Mouse (Mus musculus): Measurements from ENCODE around the gene Tmed4. TPM values are rescaled to one million over a fixed set of nuclear protein-coding genes. Genes with fewer than 3 reads are reported as not detected.
A peak's percentile ranks its signal among the peaks of the same experiment; 100 is the strongest.
"Not testable (repeated sequence)": the region's sequence is repeated elsewhere in the genome, so short reads cannot be mapped to it uniquely, and the experiment has no call there.

Gene Tmed4
- polyA plus RNA-seq, 1 experiment from 2014 or later: 135 TPM

GRCm38 (mm10) chr11:6266621-6267020 is 8.0 kb downstream of the Tmed4 start:
- Histone ChIP-seq H3K27ac (ENCODE audit: low read depth, low read length) (no peak overlapping the region), H3K27me3 (ENCODE audit: control insufficient read depth, insufficient read depth, low read length) (no peaks in the 10 kb centered on the region), H3K36me3 (ENCODE audit: control insufficient read depth, insufficient read depth, low read length) (peaks cover 20% of the 10 kb centered on the region), H3K9me3 (ENCODE audit: control insufficient read depth, low read length) (no peaks in the 10 kb centered on the region), H3K4me3 (ENCODE audit: low read depth, low read length) (peak overlapping the region; percentile 96), H3K4me1 (replicated peaks; ENCODE audit: control insufficient read depth, insufficient read depth, low read length) (peaks cover 8% of the 10 kb centered on the region; the same call in 1 of the 2 replicates), H3K9ac (ENCODE audit: low read length) (peak overlapping the region; percentile 87), H3K4me2 (ENCODE audit: low read depth, low read length, severe bottlenecking) (peak overlapping the region; percentile 94)
- WGBS: 70% methylated on average over 9 of the region's 9 CpGs
- DNase-seq (ENCODE audit: low spot score) (no peak), ATAC-seq (replicated peaks; ENCODE audit: low FRiP score) (no peak)

GRCm38 (mm10) chr11:6261434-6262082 is 13.1 kb downstream of the Tmed4 start:
- H3K27ac ChIP-seq (ENCODE audit: low read depth, low read length): no peak overlapping the region
- no peak overlapping the region for H3K4me2 ChIP-seq (ENCODE audit: low read depth, low read length, severe bottlenecking)
- H3K9me3 ChIP-seq (ENCODE audit: control insufficient read depth, low read length): no peaks in the 10 kb centered on the region
- H3K4me3 ChIP-seq (ENCODE audit: low read depth, low read length): no peak overlapping the region
- peaks cover 33% of the 10 kb centered on the region for H3K36me3 ChIP-seq (ENCODE audit: control insufficient read depth, insufficient read depth, low read length)
- ATAC-seq (replicated peaks; ENCODE audit: low FRiP score): peak; percentile 62; the same call in 1 of the 2 replicates
- WGBS: 80% methylated on average over 10 of the region's 10 CpGs
- no peak overlapping the region for H3K9ac ChIP-seq (ENCODE audit: low read length)
- peaks cover 3% of the 10 kb centered on the region; the same call in 1 of the 2 replicates for H3K4me1 ChIP-seq (replicated peaks; ENCODE audit: control insufficient read depth, insufficient read depth, low read length)
- DNase-seq (ENCODE audit: low spot score): peak; percentile 90
- H3K27me3 ChIP-seq (ENCODE audit: control insufficient read depth, insufficient read depth, low read length): no peaks in the 10 kb centered on the region

- no peaks in the 10 kb centered on the region for H3K9me3 ChIP-seq (ENCODE audit: control insufficient read depth, low read length)
- H3K27ac ChIP-seq (ENCODE audit: low read depth, low read length): no peak overlapping the region
- H3K36me3 ChIP-seq (ENCODE audit: control insufficient read depth, insufficient read depth, low read length): peaks cover 30% of the 10 kb centered on the region
- DNase-seq (ENCODE audit: low spot score) (no peak), ATAC-seq (replicated peaks; ENCODE audit: low FRiP score) (no peak)
- no peak overlapping the region for H3K4me3 ChIP-seq (ENCODE audit: low read depth, low read length)
- 99% methylated on average over 7 of the region's 7 CpGs for WGBS
- no peak overlapping the region for H3K9ac ChIP-seq (ENCODE audit: low read length)
- H3K4me2 ChIP-seq (ENCODE audit: low read depth, low read length, severe bottlenecking): no peak overlapping the region
- H3K27me3 ChIP-seq (ENCODE audit: control insufficient read depth, insufficient read depth, low read length): no peaks in the 10 kb centered on the region
- no peaks in the 10 kb centered on the region for H3K4me1 ChIP-seq (replicated peaks; ENCODE audit: control insufficient read depth, insufficient read depth, low read length)
Measured at GRCm38 (mm10) chr11:6259413-6259812, 15.3 kb downstream of the Tmed4 start.

- no peaks in the 10 kb centered on the region for H3K4me1 ChIP-seq (replicated peaks; ENCODE audit: control insufficient read depth, insufficient read depth, low read length)
- ATAC-seq (replicated peaks; ENCODE audit: low FRiP score) (peak; percentile 61), DNase-seq (ENCODE audit: low spot score) (peak; percentile 52)
- 66% methylated on average over 6 of the region's 6 CpGs for WGBS
- H3K27me3 ChIP-seq (ENCODE audit: control insufficient read depth, insufficient read depth, low read length): no peaks in the 10 kb centered on the region
- peaks cover 16% of the 10 kb centered on the region for H3K36me3 ChIP-seq (ENCODE audit: control insufficient read depth, insufficient read depth, low read length)
- H3K4me2 ChIP-seq (ENCODE audit: low read depth, low read length, severe bottlenecking): no peak overlapping the region
- H3K4me3 ChIP-seq (ENCODE audit: low read depth, low read length): no peak overlapping the region
- H3K9ac ChIP-seq (ENCODE audit: low read length): no peak overlapping the region
- no peak overlapping the region for H3K27ac ChIP-seq (ENCODE audit: low read depth, low read length)
- H3K9me3 ChIP-seq (ENCODE audit: control insufficient read depth, low read length): no peaks in the 10 kb centered on the region
Measured at GRCm38 (mm10) chr11:6256490-6257072, 18.1 kb downstream of the Tmed4 start.

- H3K9me3 ChIP-seq (ENCODE audit: control insufficient read depth, low read length); H3K4me1 ChIP-seq (replicated peaks; ENCODE audit: control insufficient read depth, insufficient read depth, low read length); H3K9ac ChIP-seq (ENCODE audit: low read length); H3K36me3 ChIP-seq (ENCODE audit: control insufficient read depth, insufficient read depth, low read length); H3K27ac ChIP-seq (ENCODE audit: low read depth, low read length); H3K27me3 ChIP-seq (ENCODE audit: control insufficient read depth, insufficient read depth, low read length); ATAC-seq (replicated peaks; ENCODE audit: low FRiP score); DNase-seq (ENCODE audit: low spot score); H3K4me2 ChIP-seq (ENCODE audit: low read depth, low read length, severe bottlenecking); H3K4me3 ChIP-seq (ENCODE audit: low read depth, low read length): not testable (repeated sequence)
- 84% methylated on average over 2 of the region's 2 CpGs for WGBS
Measured at GRCm38 (mm10) chr11:6254602-6255001, 20.1 kb downstream of the Tmed4 start.

- no peak overlapping the region for H3K27ac ChIP-seq (ENCODE audit: low read depth, low read length)
- no peak overlapping the region for H3K4me2 ChIP-seq (ENCODE audit: low read depth, low read length, severe bottlenecking)
- H3K9me3 ChIP-seq (ENCODE audit: control insufficient read depth, low read length): no peaks in the 10 kb centered on the region
- peaks cover under 1% of the 10 kb centered on the region; the same call in 1 of the 2 replicates for H3K36me3 ChIP-seq (ENCODE audit: control insufficient read depth, insufficient read depth, low read length)
- H3K4me1 ChIP-seq (replicated peaks; ENCODE audit: control insufficient read depth, insufficient read depth, low read length): no peaks in the 10 kb centered on the region
- H3K27me3 ChIP-seq (ENCODE audit: control insufficient read depth, insufficient read depth, low read length): no peaks in the 10 kb centered on the region
- no peak overlapping the region for H3K4me3 ChIP-seq (ENCODE audit: low read depth, low read length)
- no peak for ATAC-seq (replicated peaks; ENCODE audit: low FRiP score)
- no peak for DNase-seq (ENCODE audit: low spot score)
- no peak overlapping the region for H3K9ac ChIP-seq (ENCODE audit: low read length)
- 91% methylated on average over 4 of the region's 4 CpGs for WGBS
Measured at GRCm38 (mm10) chr11:6252824-6253223, 21.8 kb downstream of the Tmed4 start.

GRCm38 (mm10) chr11:6252248-6252647 is 22.4 kb downstream of the Tmed4 start:
- WGBS: 86% methylated on average over 5 of the region's 5 CpGs

GRCm38 (mm10) chr11:6244707-6245106 is 30.0 kb downstream of the Tmed4 start:
- WGBS: 55% methylated on average over 19 of the region's 19 CpGs
- H3K27ac ChIP-seq (ENCODE audit: low read depth, low read length): no peak overlapping the region
- no peak overlapping the region for H3K4me2 ChIP-seq (ENCODE audit: low read depth, low read length, severe bottlenecking)
- H3K4me3 ChIP-seq (ENCODE audit: low read depth, low read length): no peak overlapping the region
- ATAC-seq (replicated peaks; ENCODE audit: low FRiP score) (no peak), DNase-seq (ENCODE audit: low spot score) (no peak)
- H3K9ac ChIP-seq (ENCODE audit: low read length): no peak overlapping the region
- no peaks in the 10 kb centered on the region for H3K27me3 ChIP-seq (ENCODE audit: control insufficient read depth, insufficient read depth, low read length)
- H3K4me1 ChIP-seq (replicated peaks; ENCODE audit: control insufficient read depth, insufficient read depth, low read length): no peaks in the 10 kb centered on the region
- H3K9me3 ChIP-seq (ENCODE audit: control insufficient read depth, low read length): no peaks in the 10 kb centered on the region
- H3K36me3 ChIP-seq (ENCODE audit: control insufficient read depth, insufficient read depth, low read length): no peaks in the 10 kb centered on the region

More at GRCm38 (mm10) chr11:6252248-6252647, 22.4 kb downstream of the Tmed4 start:
- DNase-seq (ENCODE audit: low spot score) (no peak), ATAC-seq (replicated peaks; ENCODE audit: low FRiP score) (no peak)
- no peak overlapping the region for H3K4me3 ChIP-seq (ENCODE audit: low read depth, low read length)
- no peak overlapping the region for H3K27ac ChIP-seq (ENCODE audit: low read depth, low read length)
- H3K4me1 ChIP-seq (replicated peaks; ENCODE audit: control insufficient read depth, insufficient read depth, low read length): no peaks in the 10 kb centered on the region
- no peaks in the 10 kb centered on the region for H3K36me3 ChIP-seq (ENCODE audit: control insufficient read depth, insufficient read depth, low read length)
- no peaks in the 10 kb centered on the region for H3K27me3 ChIP-seq (ENCODE audit: control insufficient read depth, insufficient read depth, low read length)
- no peak overlapping the region for H3K4me2 ChIP-seq (ENCODE audit: low read depth, low read length, severe bottlenecking)
- no peak overlapping the region for H3K9ac ChIP-seq (ENCODE audit: low read length)
- H3K9me3 ChIP-seq (ENCODE audit: control insufficient read depth, low read length): no peaks in the 10 kb centered on the region

- Histone ChIP-seq H3K9ac (ENCODE audit: low read length) (no peak overlapping the region), H3K27ac (ENCODE audit: low read depth, low read length) (no peak overlapping the region), H3K27me3 (ENCODE audit: control insufficient read depth, insufficient read depth, low read length) (no peaks in the 10 kb centered on the region), H3K4me1 (replicated peaks; ENCODE audit: control insufficient read depth, insufficient read depth, low read length) (no peaks in the 10 kb centered on the region), H3K4me3 (ENCODE audit: low read depth, low read length) (no peak overlapping the region), H3K4me2 (ENCODE audit: low read depth, low read length, severe bottlenecking) (no peak overlapping the region), H3K9me3 (ENCODE audit: control insufficient read depth, low read length) (peaks cover 2% of the 10 kb centered on the region; the same call in 1 of the 2 replicates), H3K36me3 (ENCODE audit: control insufficient read depth, insufficient read depth, low read length) (no peaks in the 10 kb centered on the region)
- ATAC-seq (replicated peaks; ENCODE audit: low FRiP score) (no peak), DNase-seq (ENCODE audit: low spot score) (no peak)
- 87% methylated on average over 4 of the region's 4 CpGs for WGBS
Measured at GRCm38 (mm10) chr11:6233025-6233424, 41.6 kb downstream of the Tmed4 start.
